Mouse (Mus musculus) bone marrow, adult 2 months (tissue): ENCODE data around the gene Fam120a.

Experiments
- CTCF ChIP-seq: fragments of 200-500 bp; IDR thresholded peaks from 2 replicates; pipeline ENCODE4 v1.5.1; 2011; ENCODE audit warnings: low read length, control low read depth; ENCODE audit not compliant: control insufficient read depth, insufficient read depth
- POLR2A ChIP-seq: fragments of 200-500 bp; IDR thresholded peaks from 2 replicates; pipeline ENCODE4 v1.6.1; 2011; ENCODE audit warnings: low read depth, mild to moderate bottlenecking, control low read depth, low read length, borderline replicate concordance; ENCODE audit not compliant: control insufficient read depth

GRCm38 (mm10) chr13:48942471-48942870 lies 25.3 kb downstream of the Fam120a start:
- TF ChIP-seq CTCF = no peak
- TF ChIP-seq POLR2A = no peak
